Mouse (Mus musculus): ENCODE results near the gene Vmn1r197. TPM values are rescaled to one million over a fixed set of nuclear protein-coding genes. Genes with fewer than 3 reads are reported as not detected.

Gene Vmn1r197
- not detected for total RNA-seq (2023)

GRCm38 (mm10) chr13:22324289-22324688, at the start of gene Vmn1r197:
Vmn1r197 (plus strand) TSS chr13:22324589.

GRCm38 (mm10) chr13:22289620-22290019, 34.8 kb upstream of the Vmn1r197 start, which contains the start of gene Vmn1r196:
Vmn1r196 (plus strand) TSS chr13:22289920.

GRCm38 (mm10) chr13:22350064-22350463, 25.7 kb downstream of the Vmn1r197 start, which contains the start of gene Vmn1r198:
Vmn1r198 (plus strand) TSS chr13:22350364.

GRCm38 (mm10) chr13:22379518-22379917, 55.1 kb downstream of the Vmn1r197 start, which contains the start of gene Vmn1r199:
Vmn1r199 (plus strand) TSS chr13:22379818.

Other genes starting within 250 kb of the Vmn1r197 start
- not detected for gene Vmn1r188, start 240.1 kb upstream of the Vmn1r197 start, total RNA-seq (2023)
- not detected for gene Vmn1r189, start 218.8 kb upstream of the Vmn1r197 start, total RNA-seq (2023)
- not detected for gene Vmn1r191, start 140.6 kb upstream of the Vmn1r197 start, total RNA-seq (2023)
- gene Vmn1r192, start 133.4 kb upstream of the Vmn1r197 start, total RNA-seq (2023): not detected
- gene Vmn1r193, start 101.4 kb upstream of the Vmn1r197 start, total RNA-seq (2023): not detected
- gene Vmn1r194, start 80.4 kb upstream of the Vmn1r197 start, total RNA-seq (2023): not detected
- gene Vmn1r195, start 54.1 kb upstream of the Vmn1r197 start, total RNA-seq (2023): not detected
- gene Vmn1r196, start 34.7 kb upstream of the Vmn1r197 start, total RNA-seq (2023): not detected
- gene Vmn1r198, start 25.8 kb downstream of the Vmn1r197 start, total RNA-seq (2023): not detected
- gene Vmn1r199, start 55.2 kb downstream of the Vmn1r197 start, total RNA-seq (2023): not detected
- not detected for gene Vmn1r200, start 65.8 kb downstream of the Vmn1r197 start, total RNA-seq (2023)
- gene Vmn1r201, start 147.3 kb downstream of the Vmn1r197 start, total RNA-seq (2023): not detected
- gene Vmn1r202, start 180.8 kb downstream of the Vmn1r197 start, total RNA-seq (2023): not detected
- not detected for gene Vmn1r203, start 193.5 kb downstream of the Vmn1r197 start, total RNA-seq (2023)
- gene Vmn1r204, start 228.6 kb downstream of the Vmn1r197 start, total RNA-seq (2023): not detected